Mouse (Mus musculus): ENCODE results near the gene Celf2.

GRCm38 (mm10) chr2:7241523-7241941 is 267.8 kb downstream of the Celf2 start:
- no peak for TF ChIP-seq POLR2A (IDR thresholded peaks at IDR 0.05; ENCODE audit: low read depth, low read length)
- TF ChIP-seq CTCF (IDR thresholded peaks at IDR 0.05; ENCODE audit: extremely low read depth, insufficient read depth, insufficient read length, insufficient replicate concordance): no peak
